8 mouse cellular contexts compared by ENCODE assay signal in the genomic region with DNA sequence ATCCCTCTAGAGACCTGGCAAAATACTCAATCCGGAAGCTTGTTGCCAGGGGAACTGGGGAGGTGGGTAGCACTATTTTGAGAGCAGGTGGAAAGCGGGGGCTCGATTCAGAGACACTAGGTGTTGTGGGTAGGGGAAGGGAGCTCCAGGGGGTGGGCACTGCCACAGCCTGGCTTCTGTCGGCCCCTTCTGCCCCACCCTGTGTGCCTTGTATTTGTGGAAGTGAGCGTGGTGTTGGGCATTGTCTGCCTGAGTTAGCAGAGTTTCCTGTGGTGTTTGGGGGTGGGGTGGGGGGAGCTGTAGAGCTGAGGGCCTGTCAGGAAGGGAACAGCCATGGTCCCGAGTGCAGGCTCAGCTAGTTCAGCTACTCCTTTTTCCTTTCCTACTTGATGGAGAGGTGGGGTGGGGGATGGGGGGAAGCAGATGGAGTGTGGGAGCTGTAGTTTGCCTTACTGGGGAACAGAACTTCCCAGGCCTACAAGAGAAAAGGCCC. TPM values are rescaled to one million over a fixed set of nuclear protein-coding genes. Genes with fewer than 3 reads are reported as not detected.
A peak's percentile ranks its signal among the peaks of the same experiment; 100 is the strongest.
DNase-seq lines count a peak whose midpoint lies in the region; ATAC-seq lines count a peak whose summit lies in the region.

No protein-coding gene starts in this region.

- peaks cover 78% of the 10 kb centered on the region for H3K36me3 ChIP-seq in midbrain, embryonic 13.5 days

- WGBS in midbrain, embryonic 13.5 days: 68% methylated on average over 6 of the region's 6 CpGs

- no peak overlapping the region for H3K9ac ChIP-seq in midbrain, embryonic 13.5 days (replicated peaks)

- H3K4me1 ChIP-seq in midbrain, embryonic 13.5 days (replicated peaks): peaks cover 45% of the 10 kb centered on the region

- no peak overlapping the region for H3K4me3 ChIP-seq in midbrain, embryonic 13.5 days (replicated peaks)

- ATAC-seq in midbrain, embryonic 13.5 days: no peak

- H3K9me3 ChIP-seq in midbrain, embryonic 13.5 days: no peaks in the 10 kb centered on the region

- DNase-seq in frontal cortex, adult 2 months (ENCODE audit: extremely low spot score in 1 of 2, low spot score in 1 of 2): peak; percentile 69 to 83
- no peak for DNase-seq in frontal cortex, postnatal 25 days (ENCODE audit: low spot score in 2 of 2)
- peak; percentile 48 for DNase-seq in R1 (ENCODE audit: low read depth, low spot score)
- DNase-seq in heart, postnatal 4 days: peak; percentile 61
- peak; percentile 79 for DNase-seq in lung, postnatal 10 days
- no peak for DNase-seq in cerebellum, adult 8-10 months
- DNase-seq in cerebellum, adult 11-12 months: no peak

- H3K27me3 ChIP-seq in midbrain, embryonic 13.5 days: no peaks in the 10 kb centered on the region

- H3K4me2 ChIP-seq in midbrain, embryonic 13.5 days (replicated peaks): no peak overlapping the region

- no peak overlapping the region for H3K27ac ChIP-seq in midbrain, embryonic 13.5 days

RNA-seq across cellular contexts. Expression of gene Rxfp4, which starts 22.0 kb away (rescaled TPM):
- polyA plus RNA-seq in frontal cortex, adult 2 months (2012; rRNA removed): not detected in 2 replicates
- total RNA-seq in heart, postnatal 4 days (2021): under 1 TPM in 1 of 2 experiments, not detected in 1; 0.20 TPM
- polyA plus RNA-seq in midbrain, embryonic 13.5 days (2015; fragmentation: Nextera tagmentation; extraction: Ambion mirVana): not detected in 2 replicates

RNA-seq across cellular contexts. Expression of gene Arhgef2, which starts 25.1 kb away (rescaled TPM):
- polyA plus RNA-seq in frontal cortex, adult 2 months (2012; rRNA removed): 185 and 212 TPM in 2 replicates
- 100 to 1,000 TPM; 104 to 109 TPM for total RNA-seq in heart, postnatal 4 days (2021)
- polyA plus RNA-seq in midbrain, embryonic 13.5 days (2015; fragmentation: Nextera tagmentation; extraction: Ambion mirVana): 163 and 175 TPM in 2 replicates

RNA-seq across cellular contexts. Expression of gene Khdc4, which starts 54.7 kb away (rescaled TPM):
- 75.8 and 82.0 TPM in 2 replicates for polyA plus RNA-seq in frontal cortex, adult 2 months (2012; rRNA removed)
- 10 to 100 TPM; 44.9 to 49.2 TPM for total RNA-seq in heart, postnatal 4 days (2021)
- 102 and 105 TPM in 2 replicates for polyA plus RNA-seq in midbrain, embryonic 13.5 days (2015; fragmentation: Nextera tagmentation; extraction: Ambion mirVana)

RNA-seq across cellular contexts. Expression of gene Ssr2, which starts 55.2 kb away (rescaled TPM):
- 111 and 131 TPM in 2 replicates for polyA plus RNA-seq in frontal cortex, adult 2 months (2012; rRNA removed)
- total RNA-seq in heart, postnatal 4 days (2021): 100 to 1,000 TPM; 145 to 152 TPM
- polyA plus RNA-seq in midbrain, embryonic 13.5 days (2015; fragmentation: Nextera tagmentation; extraction: Ambion mirVana): 142 and 148 TPM in 2 replicates

Comparison
In these comparisons a context has a peak if more than half of its experiments do, and no peak if none do; other contexts are left out.
1. DNase-seq: peak in frontal cortex, adult 2 months (2 of 2), R1 (single experiment), heart, postnatal 4 days (single experiment) and lung, postnatal 10 days (single experiment); none in frontal cortex, postnatal 25 days (0 of 2), cerebellum, adult 8-10 months (single experiment) and cerebellum, adult 11-12 months (single experiment).